Mouse (Mus musculus) ES-CJ7 (cell line): ENCODE results near the gene Elovl4.

Experiments used
- DNase-seq: peaks from one replicate; pipeline ENCODE4 v3.0.0; 2011; ENCODE audit warnings: low read depth, low spot score

Gene Elovl4

GRCm38 (mm10) chr9:83805977-83806815 is at the start of gene Elovl4:
Gene Elovl4 (minus strand): TSS chr9:83806277.
- peak; percentile 66 for DNase-seq

DNA sequence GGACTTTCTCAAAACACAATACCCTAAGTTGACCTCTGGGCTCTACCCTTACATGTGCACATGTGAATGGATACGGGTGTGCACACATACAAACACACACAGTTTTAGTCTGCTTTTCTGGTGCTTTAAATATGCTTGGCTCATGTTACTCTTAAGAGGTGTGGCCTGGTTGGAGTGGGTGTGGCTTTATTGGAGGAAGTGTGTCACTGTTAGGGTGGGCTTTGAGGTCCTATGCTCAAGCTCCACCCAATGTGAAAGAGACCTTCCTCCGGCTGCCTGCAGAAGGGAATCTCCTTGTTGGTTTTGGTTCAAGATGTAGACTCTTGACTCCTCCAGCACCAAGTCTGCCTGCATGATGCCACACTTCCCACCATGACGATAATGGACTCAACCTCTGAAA is 46.4 kb upstream of the Elovl4 start:
- peak; percentile 20 for DNase-seq

DNA sequence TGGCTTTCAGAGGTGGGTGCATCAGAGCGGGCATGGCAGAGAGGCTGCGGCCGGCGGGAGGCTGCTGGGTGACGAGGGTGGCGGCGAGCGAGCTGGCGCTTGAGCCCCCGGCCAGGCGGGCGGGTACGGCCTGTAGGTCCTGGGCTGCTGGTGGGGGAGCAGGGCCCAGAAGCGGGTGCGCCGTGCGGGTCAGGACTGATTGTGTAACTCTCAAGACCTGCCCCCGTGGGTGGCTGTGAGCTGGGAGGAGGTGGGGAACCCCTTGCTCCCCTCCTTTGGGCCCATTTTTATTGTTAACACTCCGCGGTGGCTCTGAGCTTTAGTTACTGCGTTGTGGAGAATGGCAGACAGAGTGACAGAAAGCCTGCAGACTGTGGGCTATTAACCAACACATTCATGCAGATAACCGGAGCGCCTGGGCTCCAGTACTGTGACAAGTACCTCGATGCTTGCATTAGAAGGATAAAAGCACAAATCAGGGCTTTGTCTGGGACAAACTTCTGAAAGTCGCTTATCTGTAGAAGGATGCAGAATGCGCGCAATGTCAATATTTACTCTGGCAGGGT is 28.8 kb upstream of the Elovl4 start:
- DNase-seq = no peak

GRCm38 (mm10) chr9:83833811-83834747 is 28.0 kb upstream of the Elovl4 start, which contains the start of gene Ttk:
Gene Ttk (plus strand): TSS chr9:83834689.
- DNase-seq = peak; percentile 94

DNA sequence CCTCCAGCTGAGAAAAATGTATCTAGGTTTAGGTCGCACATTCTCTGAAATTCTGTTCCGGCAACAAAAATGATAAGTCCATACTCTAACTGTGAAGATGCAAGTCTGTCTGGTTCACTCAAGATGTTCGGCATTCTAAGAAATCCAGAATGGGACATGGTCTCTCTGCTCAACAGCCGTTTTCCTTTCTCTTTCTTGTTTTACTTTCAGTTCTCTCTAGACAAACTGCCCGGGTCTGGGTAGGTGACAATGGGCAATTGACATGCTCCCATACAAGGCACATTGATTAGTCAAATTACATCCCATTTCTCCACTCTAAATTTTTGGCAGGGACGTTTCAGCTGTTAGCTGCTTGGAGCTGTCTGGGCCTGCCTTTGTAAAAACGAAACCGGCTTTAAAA is 25.1 kb upstream of the Elovl4 start:
- DNase-seq = no peak

GRCm38 (mm10) chr9:83829896-83830295 is 23.8 kb upstream of the Elovl4 start:
- DNase-seq = no peak

DNA sequence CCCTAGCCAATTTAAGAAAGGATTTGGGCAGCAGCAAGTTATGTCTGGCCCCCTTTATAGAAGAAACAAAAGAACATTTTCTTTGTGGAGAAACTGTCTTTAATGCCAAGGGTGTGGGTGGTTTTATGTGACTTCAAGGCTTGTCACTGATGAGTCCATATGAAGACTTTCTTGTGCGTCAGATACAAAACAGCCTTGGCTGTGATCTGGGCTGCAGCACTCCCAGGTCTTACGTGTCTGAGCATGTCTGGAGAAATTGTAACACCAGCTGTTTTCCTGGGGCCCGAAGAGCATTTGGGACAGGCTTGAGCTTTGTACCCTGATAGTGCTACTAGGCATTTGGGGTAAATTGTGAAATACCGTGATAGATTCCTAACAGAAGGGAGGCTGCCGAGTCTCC is 16.8 kb upstream of the Elovl4 start:
- no peak for DNase-seq

DNA sequence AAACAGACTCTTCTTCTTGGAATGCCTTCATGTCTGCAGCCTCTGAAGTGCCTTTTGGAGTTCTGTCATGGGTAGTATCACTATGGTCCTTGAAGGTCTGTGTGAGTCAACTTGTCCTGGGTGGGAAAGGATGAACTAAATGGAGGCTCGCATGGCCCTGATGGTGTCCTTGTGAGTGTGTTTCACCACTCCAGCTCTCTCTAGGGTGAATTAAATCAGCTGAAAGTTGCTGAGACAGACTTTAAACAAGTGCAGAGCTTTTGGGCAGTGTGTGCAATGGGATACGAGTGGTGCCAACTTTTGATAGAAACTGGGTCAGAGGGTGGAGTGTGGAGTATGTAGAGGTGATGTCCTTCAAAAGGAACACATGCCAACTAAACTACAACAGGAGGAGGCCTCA is 14.9 kb upstream of the Elovl4 start:
- no peak for DNase-seq

DNA sequence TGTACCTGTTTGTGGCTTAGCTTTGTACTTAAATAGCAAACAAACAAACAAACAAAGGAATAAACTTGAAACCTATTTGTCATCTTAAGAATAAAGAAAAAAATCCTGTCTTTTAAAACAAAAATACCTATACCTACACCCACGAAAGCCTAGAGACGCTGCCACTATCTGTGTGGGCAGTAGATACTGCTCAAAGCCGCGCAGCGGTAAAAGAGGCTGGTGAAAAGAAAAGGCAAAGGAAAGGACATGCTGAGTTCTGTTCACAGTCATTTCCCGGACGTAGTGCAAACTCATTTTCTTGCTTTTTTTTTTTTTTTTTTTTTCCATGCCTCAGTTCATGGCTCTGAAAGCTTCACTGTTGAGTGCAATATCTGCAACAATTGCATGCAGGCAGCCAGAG is 13.1 kb upstream of the Elovl4 start:
- no peak for DNase-seq

GRCm38 (mm10) chr9:83807562-83807961 is 1.5 kb upstream of the Elovl4 start:
- DNase-seq = peak; percentile 66

GRCm38 (mm10) chr9:83805164-83805976 is 707 bp downstream of the Elovl4 start:
- peak; percentile 57 for DNase-seq

DNA sequence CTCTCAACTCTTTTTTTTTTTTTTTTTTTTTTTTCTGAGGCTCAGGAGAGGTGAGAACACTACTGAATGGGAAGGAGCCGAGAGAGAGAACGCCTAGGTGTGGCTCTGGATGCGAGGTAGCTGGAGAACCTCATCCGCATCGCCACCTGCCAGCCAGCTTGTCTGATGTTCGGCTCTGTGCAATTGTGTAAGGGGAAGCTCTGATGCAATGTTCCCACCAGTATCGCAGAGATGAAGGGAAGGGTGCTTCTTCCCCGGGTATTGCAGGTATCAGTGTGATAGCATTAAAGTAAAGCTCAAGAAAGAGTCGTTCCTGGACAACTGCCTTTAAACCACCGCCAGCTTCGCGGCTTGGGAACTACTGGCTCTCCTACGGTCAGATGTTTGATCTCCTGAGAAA is 1.7 kb downstream of the Elovl4 start:
- DNase-seq = peak; percentile 29

- no peak for DNase-seq
Observed at GRCm38 (mm10) chr9:83797898-83798297, 8.2 kb downstream of the Elovl4 start.

DNA sequence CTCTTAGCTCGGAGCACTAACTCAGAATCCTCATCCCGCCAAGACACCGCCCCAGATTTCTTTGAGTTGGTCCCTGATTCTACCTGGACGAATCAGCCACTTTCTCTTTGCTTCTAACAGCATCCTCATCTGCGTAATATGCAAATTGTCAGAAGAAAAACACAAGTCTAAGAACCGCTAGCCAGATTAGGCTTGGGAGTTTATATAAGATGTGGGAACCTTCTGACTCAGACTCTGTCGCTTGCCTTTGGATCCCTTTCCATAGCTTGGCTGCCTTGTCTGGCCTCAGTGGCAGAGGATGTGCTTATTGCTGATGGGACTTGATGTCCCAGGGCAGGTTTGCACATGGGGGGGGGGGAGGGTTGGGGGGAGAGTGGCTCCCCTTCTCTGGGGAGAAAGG is 9.2 kb downstream of the Elovl4 start:
- DNase-seq = no peak

GRCm38 (mm10) chr9:83789326-83789725 is 16.8 kb downstream of the Elovl4 start:
- DNase-seq = no peak

GRCm38 (mm10) chr9:83785501-83785900 is 20.6 kb downstream of the Elovl4 start:
- no peak for DNase-seq

GRCm38 (mm10) chr9:83778317-83778960 is 27.6 kb downstream of the Elovl4 start:
- DNase-seq = no peak

GRCm38 (mm10) chr9:83761318-83761717 is 44.8 kb downstream of the Elovl4 start:
- DNase-seq = no peak

GRCm38 (mm10) chr9:83731877-83732276 is 74.2 kb downstream of the Elovl4 start:
- no peak for DNase-seq

GRCm38 (mm10) chr9:83730836-83731235 is 75.2 kb downstream of the Elovl4 start:
- no peak for DNase-seq
